Mouse (Mus musculus) embryonic facial prominence, embryonic 12.5 days (tissue): ENCODE measurements at regions not wholly inside any gene's neighbourhood (a gene's known extent, or its start where the extent isn't known, plus 50 kb on each side); places are given as distances from the start of the nearest gene placed in this dataset.

Experiments
- ATAC-seq: fragments of 200-750 bp; cut with Nextera tagmentation; 2 replicates; pipeline ENCODE4 v1.8.0; 2017; ENCODE audit not compliant: insufficient number of reproducible peaks, insufficient read depth, low FRiP score, low TSS enrichment
- H3K27ac ChIP-seq: fragments of 300-500 bp; sonication (generic); 2 replicates; pipeline ENCODE4 v1.5.1; 2016; ENCODE audit warnings: mild to moderate bottlenecking
- H3K27me3 ChIP-seq: fragments of 300-500 bp; sonication (generic); 2 replicates; pipeline ENCODE4 v1.6.1; 2016; ENCODE audit warnings: mild to moderate bottlenecking, moderate library complexity
- H3K36me3 ChIP-seq: fragments of 300-500 bp; sonication (generic); 2 replicates; pipeline ENCODE4 v1.6.1; 2016; ENCODE audit warnings: mild to moderate bottlenecking
- H3K4me1 ChIP-seq: fragments of 300-500 bp; sonication (generic); 2 replicates; pipeline ENCODE4 v1.6.1; 2016
- H3K4me2 ChIP-seq: fragments of 300-500 bp; sonication (generic); replicated peaks from 2 replicates; pipeline ENCODE4 v1.6.1; 2016; ENCODE audit warnings: mild to moderate bottlenecking, moderate library complexity
- H3K4me3 ChIP-seq: fragments of 300-500 bp; sonication (generic); 2 replicates; pipeline ENCODE4 v1.5.1; 2016; ENCODE audit warnings: mild to moderate bottlenecking
- H3K9ac ChIP-seq: fragments of 300-500 bp; sonication (generic); 2 replicates; pipeline ENCODE4 v1.6.1; 2016; ENCODE audit warnings: mild to moderate bottlenecking, moderate library complexity
- H3K9me3 ChIP-seq: fragments of 300-500 bp; sonication (generic); 2 replicates; pipeline ENCODE4 v1.6.1; 2016; ENCODE audit warnings: mild to moderate bottlenecking, moderate library complexity
- WGBS: fragments of 180-500 bp; shearing (Covaris S2); methylation state at CpG from one replicate; pipeline ENCODE4 v1.1.7; 2016; 5-methylcytosine and 5-hydroxymethylcytosine counted together

GRCm38 (mm10) chr8:10931266-10931665, 77.0 kb downstream of the Irs2 start:
- Histone ChIP-seq H3K27me3 (no peaks in the 10 kb centered on the region), H3K9me3 (no peaks in the 10 kb centered on the region), H3K4me3 (no peak overlapping the region), H3K36me3 (no peaks in the 10 kb centered on the region), H3K9ac (no peak overlapping the region), H3K4me1 (peaks cover 33% of the 10 kb centered on the region), H3K4me2 (no peak overlapping the region), H3K27ac (no peak overlapping the region)
- no peak for ATAC-seq
- 92% methylated on average over 4 of the region's 4 CpGs for WGBS

GRCm38 (mm10) chr8:10928836-10929235, 79.4 kb downstream of the Irs2 start:
- no peak for ATAC-seq
- Histone ChIP-seq H3K4me2 (no peak overlapping the region), H3K27ac (no peak overlapping the region), H3K27me3 (no peaks in the 10 kb centered on the region), H3K9me3 (no peaks in the 10 kb centered on the region), H3K36me3 (no peaks in the 10 kb centered on the region), H3K9ac (no peak overlapping the region), H3K4me3 (no peak overlapping the region), H3K4me1 (peaks cover 42% of the 10 kb centered on the region)
- WGBS: 84% methylated on average over 3 of the region's 3 CpGs

DNA sequence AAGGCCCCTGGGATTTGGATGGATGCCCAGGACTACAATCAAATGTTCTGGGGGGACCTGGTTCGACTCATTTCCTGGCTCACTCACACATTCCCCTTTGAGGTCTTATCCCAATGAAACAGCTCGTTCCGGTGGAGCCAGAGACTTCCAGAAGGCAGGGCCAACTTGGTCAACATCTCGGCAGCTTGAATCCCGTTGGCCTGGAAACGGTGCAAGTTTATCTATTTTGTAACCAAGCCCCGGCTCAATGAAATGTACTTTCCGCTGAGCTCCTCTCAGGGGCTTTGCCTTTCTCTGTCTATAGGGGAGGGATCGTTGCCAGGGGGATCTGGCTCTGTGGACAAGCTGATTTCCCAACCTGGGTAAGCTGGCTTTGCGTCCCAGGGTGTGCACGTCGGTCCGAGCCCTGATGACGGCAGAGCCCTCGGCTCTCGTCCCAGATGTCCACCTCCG, 79.9 kb downstream of the Irs2 start:
- H3K9me3 ChIP-seq: no peaks in the 10 kb centered on the region
- no peaks in the 10 kb centered on the region for H3K36me3 ChIP-seq
- H3K27me3 ChIP-seq: no peaks in the 10 kb centered on the region
- no peak overlapping the region for H3K4me2 ChIP-seq
- no peak overlapping the region for H3K4me3 ChIP-seq
- no peak for ATAC-seq
- no peak overlapping the region; the same call in 1 of the 2 replicates for H3K27ac ChIP-seq
- 78% methylated on average over 17 of the region's 17 CpGs for WGBS
- H3K4me1 ChIP-seq: peaks cover 46% of the 10 kb centered on the region
- H3K9ac ChIP-seq: no peak overlapping the region

DNA sequence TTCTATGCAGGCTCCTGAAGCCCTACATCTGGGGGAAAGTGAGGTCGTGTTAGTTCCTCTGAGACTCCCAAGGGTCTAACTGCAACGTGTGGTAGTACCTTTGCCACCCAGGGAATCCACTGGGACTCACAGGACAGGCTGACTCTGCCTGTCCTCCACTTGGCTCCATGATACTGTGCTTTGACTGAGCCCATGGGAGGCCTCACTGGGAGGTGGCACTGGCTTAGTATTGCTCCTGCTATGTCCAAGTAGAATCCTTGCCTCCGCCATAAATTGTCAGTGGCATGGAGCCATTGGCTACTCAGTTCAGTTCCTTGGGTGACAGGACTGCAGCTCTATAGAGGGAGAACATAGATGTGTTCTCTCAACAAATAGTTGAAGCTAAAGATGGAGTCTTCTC, 81.1 kb downstream of the Irs2 start:
- Histone ChIP-seq H3K4me2 (no peak overlapping the region), H3K36me3 (no peaks in the 10 kb centered on the region), H3K9ac (no peak overlapping the region), H3K9me3 (no peaks in the 10 kb centered on the region), H3K27ac (0 out of 2 replicates have a peak overlapping the region, but pooled peaks have one; percentile 96), H3K4me3 (no peak overlapping the region), H3K27me3 (no peaks in the 10 kb centered on the region), H3K4me1 (peaks cover 58% of the 10 kb centered on the region)
- 51% methylated on average over 3 of the region's 3 CpGs for WGBS
- no peak for ATAC-seq

DNA sequence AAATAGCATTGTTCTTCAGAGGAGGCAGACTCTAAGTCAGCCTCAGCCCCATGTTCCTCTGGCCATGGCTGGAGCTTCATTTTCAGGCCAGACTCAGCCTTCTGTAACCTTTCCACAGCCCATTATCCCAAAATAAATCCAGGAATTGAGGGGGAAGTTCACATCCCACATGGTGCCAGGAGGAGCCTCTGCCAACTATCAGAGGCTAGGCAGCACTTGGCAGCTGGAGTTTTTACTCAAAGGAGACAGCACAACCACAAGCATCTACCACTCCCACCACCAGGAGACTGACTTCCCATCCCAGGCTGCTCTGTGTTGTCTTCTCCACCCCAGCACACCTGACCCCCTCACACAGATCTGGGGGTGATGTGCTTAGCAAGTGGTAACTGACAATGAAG, 81.7 kb downstream of the Irs2 start:
- peaks cover 65% of the 10 kb centered on the region for H3K4me1 ChIP-seq
- H3K4me3 ChIP-seq: no peak overlapping the region
- H3K27ac ChIP-seq: peak overlapping the region; percentile 96
- no peaks in the 10 kb centered on the region for H3K36me3 ChIP-seq
- no peaks in the 10 kb centered on the region for H3K9me3 ChIP-seq
- ATAC-seq: no peak
- no peak overlapping the region for H3K9ac ChIP-seq
- H3K4me2 ChIP-seq: peak overlapping the region; percentile 14
- H3K27me3 ChIP-seq: no peaks in the 10 kb centered on the region

GRCm38 (mm10) chr8:10925582-10926517, 82.4 kb downstream of the Irs2 start:
- 2% methylated on average over 18 of the region's 18 CpGs for WGBS
- H3K9me3 ChIP-seq: no peaks in the 10 kb centered on the region
- peak; percentile 38; the same call in 1 of the 2 replicates for ATAC-seq
- H3K4me2 ChIP-seq: peak overlapping the region; percentile 14
- no peak overlapping the region for H3K9ac ChIP-seq
- H3K4me1 ChIP-seq: peaks cover 72% of the 10 kb centered on the region
- no peak overlapping the region for H3K4me3 ChIP-seq
- H3K27me3 ChIP-seq: no peaks in the 10 kb centered on the region
- no peaks in the 10 kb centered on the region for H3K36me3 ChIP-seq
- peak overlapping the region; percentile 96 for H3K27ac ChIP-seq

DNA sequence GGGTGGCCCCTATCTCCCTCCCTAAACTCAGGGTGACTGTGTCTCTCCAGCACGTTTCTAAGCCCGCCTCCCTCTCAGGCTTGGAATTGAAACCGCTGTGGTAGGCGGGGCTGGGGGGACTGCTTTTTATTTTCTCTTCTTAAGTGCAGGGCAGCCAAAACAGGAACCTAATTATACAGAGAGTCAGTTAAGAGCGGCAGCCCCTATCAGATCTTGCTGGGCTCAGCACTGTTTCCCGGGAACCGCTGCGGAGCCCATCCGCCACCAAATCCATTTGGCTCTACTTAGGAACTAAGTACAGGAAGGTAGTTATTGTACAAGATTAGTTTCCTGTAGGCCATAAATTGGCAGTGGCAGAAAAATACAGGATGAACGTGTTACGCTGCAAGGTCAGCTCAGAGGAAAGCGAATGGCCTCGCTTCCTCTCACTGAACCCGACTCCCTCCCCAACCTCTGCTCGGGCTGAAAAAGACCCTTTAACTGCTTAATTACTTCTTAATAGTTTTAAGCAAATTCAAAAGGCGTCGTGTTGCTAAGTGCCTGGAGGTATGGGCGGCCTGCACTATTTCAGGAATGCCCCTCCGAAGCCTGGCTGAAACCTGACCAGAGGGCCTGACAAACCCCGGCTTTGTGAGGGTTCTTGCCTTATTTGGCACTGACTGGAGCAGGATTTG, 83.6 kb downstream of the Irs2 start:
- peak; percentile 61 for ATAC-seq
- no peak overlapping the region for H3K9ac ChIP-seq
- peak overlapping the region; percentile 14 for H3K4me2 ChIP-seq
- WGBS: under 1% methylated on average over 20 of the region's 20 CpGs
- H3K9me3 ChIP-seq: no peaks in the 10 kb centered on the region
- peak overlapping the region; percentile 96 for H3K27ac ChIP-seq
- H3K4me1 ChIP-seq: peaks cover 74% of the 10 kb centered on the region
- no peak overlapping the region for H3K4me3 ChIP-seq
- H3K36me3 ChIP-seq: no peaks in the 10 kb centered on the region
- H3K27me3 ChIP-seq: no peaks in the 10 kb centered on the region

GRCm38 (mm10) chr8:10924001-10924490, 84.2 kb downstream of the Irs2 start:
- no peak overlapping the region for H3K4me3 ChIP-seq
- no peaks in the 10 kb centered on the region for H3K36me3 ChIP-seq
- ATAC-seq: no peak
- H3K4me1 ChIP-seq: peaks cover 74% of the 10 kb centered on the region
- H3K9me3 ChIP-seq: no peaks in the 10 kb centered on the region
- no peaks in the 10 kb centered on the region for H3K27me3 ChIP-seq
- peak overlapping the region; percentile 14; the same call in 1 of the 2 replicates for H3K4me2 ChIP-seq
- peak overlapping the region; percentile 96 for H3K27ac ChIP-seq
- 6% methylated on average over 3 of the region's 3 CpGs for WGBS
- H3K9ac ChIP-seq: no peak overlapping the region

GRCm38 (mm10) chr8:10923071-10924000, 84.9 kb downstream of the Irs2 start:
- WGBS: 28% methylated on average over 19 of the region's 19 CpGs
- H3K27ac ChIP-seq: peak overlapping the region; percentile 96
- H3K9me3 ChIP-seq: no peaks in the 10 kb centered on the region
- peak overlapping the region; percentile 14; the same call in 1 of the 2 replicates for H3K4me2 ChIP-seq
- no peak for ATAC-seq
- H3K9ac ChIP-seq: no peak overlapping the region
- peaks cover 68% of the 10 kb centered on the region for H3K4me1 ChIP-seq
- no peak overlapping the region for H3K4me3 ChIP-seq
- no peaks in the 10 kb centered on the region for H3K36me3 ChIP-seq
- H3K27me3 ChIP-seq: no peaks in the 10 kb centered on the region

- no peak overlapping the region for H3K9ac ChIP-seq
- 34% methylated on average over 12 of the region's 12 CpGs for WGBS
These were observed 85.8 kb downstream of the Irs2 start for GRCm38 (mm10) chr8:10922209-10923030.

More at GRCm38 (mm10) chr8:10922209-10923030, 85.8 kb downstream of the Irs2 start:
- H3K27me3 ChIP-seq: no peaks in the 10 kb centered on the region
- no peaks in the 10 kb centered on the region for H3K9me3 ChIP-seq
- no peak for ATAC-seq
- H3K4me2 ChIP-seq: no peak overlapping the region
- H3K36me3 ChIP-seq: no peaks in the 10 kb centered on the region
- no peak overlapping the region for H3K4me3 ChIP-seq
- H3K4me1 ChIP-seq: peaks cover 65% of the 10 kb centered on the region
- H3K27ac ChIP-seq: peak overlapping the region; percentile 69
